ENCODE assay signal across 21 mouse cellular contexts in the genomic region with DNA sequence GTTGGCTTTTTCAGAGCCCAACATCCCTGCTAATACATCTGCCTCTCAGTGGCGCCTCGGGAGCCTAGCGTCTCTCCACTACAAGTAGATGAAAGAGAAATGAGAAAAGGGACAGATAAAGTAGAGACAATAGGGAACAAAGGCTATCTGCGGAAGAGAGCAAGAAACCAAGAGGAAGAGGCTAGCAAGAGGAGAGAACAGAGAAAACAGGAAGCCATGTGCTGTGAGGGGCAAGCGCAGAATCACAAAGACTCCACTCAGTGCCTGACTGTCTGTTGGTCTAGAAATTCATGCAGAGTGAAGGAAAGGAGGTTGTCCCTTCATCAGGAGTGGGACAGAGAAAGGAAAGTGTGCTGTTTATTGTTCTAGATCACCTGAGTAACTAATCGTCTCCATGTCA. TPM values are rescaled to one million over a fixed set of nuclear protein-coding genes. Genes with fewer than 3 reads are reported as not detected.
DNase-seq lines count a peak whose midpoint lies in the region; ATAC-seq and TF ChIP-seq lines count a peak whose summit lies in the region.
"Had no signal": no experiment of that assay in that cellular context is flagged by ENCODE, and none has a peak within 500 bp of the region (broad histone marks: within the 10 kb centered on the region; RNA-seq: fewer than 3 reads in every experiment).

No protein-coding gene starts in this region.

- TF ChIP-seq POLR2A in bone marrow macrophage, adult 2 months (IDR thresholded peaks at IDR 0.05; ENCODE audit: borderline replicate concordance, low read depth, low read length): no peak

- peaks cover 11% of the 10 kb centered on the region for H3K4me1 ChIP-seq in bone marrow macrophage, adult 2 months (ENCODE audit: control insufficient read depth, insufficient read depth, low read length)
- H3K4me1 ChIP-seq: forebrain, embryonic 10.5 days; forebrain, embryonic 13.5 days; hindbrain, embryonic 10.5 days; hindbrain, embryonic 13.5 days had no signal

- ATAC-seq in granulocyte monocyte progenitor cell, adult 5-6 weeks (replicated peaks; ENCODE audit: poor library complexity, severe bottlenecking): peak; percentile 82
- ATAC-seq in megakaryocyte progenitor cell, adult 5-6 weeks (replicated peaks; ENCODE audit: poor library complexity): peak; percentile 84
- ATAC-seq: activated CD4-positive, CD25-positive, alpha-beta regulatory T cell, adult 4 months; forebrain, embryonic 13.5 days; forebrain, embryonic 16.5 days; hindbrain, embryonic 16.5 days had no signal

- TF ChIP-seq CTCF in bone marrow macrophage, adult 2 months (IDR thresholded peaks at IDR 0.05; ENCODE audit: low read depth, low read length): no peak

- peak overlapping the region; percentile 24; the same call in 1 of the 2 replicates for H3K27ac ChIP-seq in bone marrow macrophage, adult 2 months (ENCODE audit: insufficient read depth, low read depth, low read length)
- H3K27ac ChIP-seq: forebrain, embryonic 10.5 days; forebrain, embryonic 13.5 days; hindbrain, embryonic 10.5 days; hindbrain, embryonic 13.5 days had no signal

- DNase-seq in layer of hippocampus, postnatal 36 days: no peak
- DNase-seq in layer of hippocampus, postnatal 14 days (ENCODE audit: low spot score in 2 of 2): no peak
- no peak for DNase-seq in ovary, postnatal 10 days (ENCODE audit: low spot score)
- DNase-seq: adrenal gland, adult 8-10 months; adrenal gland, postnatal 36 days; cerebellum, adult 11 months; cerebellum, adult 2 months; cerebellum, adult 9-11 months; cerebellum, postnatal 25 days; gastrocnemius, postnatal 10 days; gastrocnemius, postnatal 36 days had no signal

- H3K4me3 ChIP-seq in bone marrow macrophage, adult 2 months (ENCODE audit: insufficient read depth, low read length): no peak overlapping the region
- H3K4me3 ChIP-seq: forebrain, embryonic 10.5 days; forebrain, embryonic 13.5 days; hindbrain, embryonic 10.5 days; hindbrain, embryonic 13.5 days had no signal

RNA-seq across cellular contexts. Expression of a gene that starts 16.5 kb away (rescaled TPM):
- polyA plus RNA-seq in bone marrow macrophage, adult 2 months (2012; ENCODE audit: insufficient read depth, insufficient read length, missing spikeins): 115 and 127 TPM in 2 replicates
- 10.5 and 13.8 TPM in 2 replicates for total RNA-seq in granulocyte monocyte progenitor cell, adult 5-6 weeks (2014; fragmentation: Nextera tagmentation)
- 7.6 and 11.1 TPM in 2 replicates for total RNA-seq in granulocyte monocyte progenitor cell, adult 5-6 weeks (2017)
- total RNA-seq in megakaryocyte progenitor cell, adult 5-6 weeks (2015): 7.2 and 8.5 TPM in 2 replicates
- total RNA-seq in megakaryocyte progenitor cell, adult 5-6 weeks (2017): 5.9 and 11.7 TPM in 2 replicates
- 10 to 100 TPM; 15.1 to 16.4 TPM for total RNA-seq in layer of hippocampus, postnatal 36 days (2021)
- total RNA-seq in layer of hippocampus, postnatal 14 days (2021): 10 to 100 TPM; 15.2 to 15.6 TPM
